Mouse (Mus musculus): ENCODE measurements at regions not wholly inside any gene's neighbourhood (a gene's known extent, or its start where the extent isn't known, plus 50 kb on each side); places are given as distances from the start of the nearest gene placed in this dataset.
"Not testable (repeated sequence)": the region's sequence is repeated elsewhere in the genome, so short reads cannot be mapped to it uniquely, and the experiment has no call there.

DNA sequence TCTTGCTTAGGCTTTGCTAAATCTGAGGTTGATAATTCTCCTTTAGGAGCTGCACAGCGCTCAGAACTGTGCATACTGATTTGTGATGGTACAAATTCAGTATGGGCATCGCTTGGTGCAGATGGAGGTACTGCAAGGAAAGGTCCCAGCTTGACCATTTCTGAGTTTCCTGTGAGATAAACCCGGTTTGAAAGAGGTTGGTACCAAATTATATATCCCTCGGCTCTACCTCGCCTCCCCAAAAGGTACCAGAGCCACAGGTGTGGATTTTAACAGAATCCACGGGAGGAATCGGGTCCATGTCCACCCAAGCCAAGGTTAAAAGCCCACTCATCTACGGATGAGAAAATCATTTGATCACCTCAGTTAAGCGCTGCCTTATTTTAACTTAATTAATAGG lies 172.5 kb upstream of the Zfp808 start:
- not testable (repeated sequence) for ATAC-seq (replicated peaks; ENCODE audit: low FRiP score, poor library complexity, severe bottlenecking)

DNA sequence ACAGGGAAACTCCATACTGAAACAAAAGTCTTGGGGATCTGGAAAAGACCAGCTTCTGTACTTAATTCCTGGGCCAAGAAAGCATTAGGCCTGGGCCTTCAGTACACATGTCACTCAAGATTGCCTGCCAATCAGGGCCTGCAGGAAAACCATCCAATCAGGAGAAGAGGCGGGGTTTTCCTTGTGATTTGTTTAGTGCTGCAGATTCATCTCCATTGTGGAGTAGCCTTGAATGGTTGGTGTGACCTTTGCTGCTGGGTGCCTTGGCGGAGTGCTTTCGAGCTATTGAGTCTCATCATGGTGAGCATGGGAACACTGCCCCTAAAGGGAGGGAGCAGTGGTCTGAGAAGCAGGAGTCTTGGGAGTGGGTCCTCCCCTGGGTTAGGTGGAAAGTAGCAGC lies 150.8 kb upstream of the Zfp808 start:
- ATAC-seq (replicated peaks; ENCODE audit: low FRiP score, poor library complexity, severe bottlenecking), result not testable (repeated sequence)

DNA sequence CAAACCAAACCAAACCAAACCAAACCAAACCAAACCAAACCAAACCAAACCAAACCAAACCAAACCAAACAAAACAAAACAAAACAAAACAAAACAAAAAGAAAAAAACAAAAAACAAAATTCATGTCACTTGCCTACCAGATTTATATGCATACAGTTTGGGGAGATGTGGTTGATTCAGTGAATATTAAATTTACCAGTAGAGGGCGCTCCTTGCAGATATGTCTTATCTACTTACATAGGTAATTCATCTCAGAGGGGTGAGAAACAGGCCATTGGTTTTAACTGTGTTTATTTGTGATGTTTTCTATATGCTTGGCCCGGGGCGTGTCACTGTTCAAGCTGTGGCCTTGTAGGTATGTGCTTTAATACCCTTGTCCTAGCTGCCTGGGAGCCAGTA lies 133.2 kb upstream of the Zfp808 start:
- ATAC-seq (replicated peaks; ENCODE audit: low FRiP score, poor library complexity, severe bottlenecking), result not testable (repeated sequence)

DNA sequence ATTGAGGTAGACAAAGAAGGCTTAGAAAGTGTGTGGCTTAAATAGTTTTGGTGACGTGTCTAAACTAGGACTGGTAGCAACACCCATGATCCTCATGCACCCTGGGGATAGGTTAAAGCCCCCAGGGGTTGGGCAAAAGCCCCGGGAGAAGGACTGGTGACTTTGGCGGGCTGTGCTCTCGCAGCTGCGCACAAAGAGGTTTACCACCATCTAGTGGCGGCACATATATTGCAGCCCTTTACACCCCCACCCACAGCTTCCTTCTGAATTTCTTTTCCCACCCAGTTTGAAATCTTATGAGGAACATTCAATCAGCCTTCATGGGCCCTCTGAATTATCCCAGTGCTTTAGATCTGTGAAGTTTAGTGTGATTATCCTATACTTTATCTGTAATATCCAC lies 130.9 kb upstream of the Zfp808 start:
- not testable (repeated sequence) for ATAC-seq (replicated peaks; ENCODE audit: low FRiP score, poor library complexity, severe bottlenecking)

DNA sequence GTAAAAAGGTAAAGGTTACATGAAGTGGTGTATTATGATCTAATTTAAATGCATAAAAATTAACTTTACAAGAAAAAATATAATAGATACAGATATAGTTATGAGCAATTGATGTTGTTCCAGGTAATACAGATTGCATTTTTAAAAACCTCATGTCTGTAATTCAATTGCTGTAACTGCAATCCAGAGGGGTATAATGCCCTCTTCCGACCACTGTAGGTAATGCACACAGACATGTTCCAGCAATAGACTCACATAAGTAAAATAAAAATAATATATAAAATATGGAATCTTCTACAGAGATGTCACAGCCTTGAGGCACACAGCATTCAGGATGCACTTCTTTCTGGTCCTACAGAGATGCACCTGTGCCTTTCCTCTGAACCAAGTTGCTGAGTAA lies 122.4 kb upstream of the Zfp808 start:
- not testable (repeated sequence) for ATAC-seq (replicated peaks; ENCODE audit: low FRiP score, poor library complexity, severe bottlenecking)

DNA sequence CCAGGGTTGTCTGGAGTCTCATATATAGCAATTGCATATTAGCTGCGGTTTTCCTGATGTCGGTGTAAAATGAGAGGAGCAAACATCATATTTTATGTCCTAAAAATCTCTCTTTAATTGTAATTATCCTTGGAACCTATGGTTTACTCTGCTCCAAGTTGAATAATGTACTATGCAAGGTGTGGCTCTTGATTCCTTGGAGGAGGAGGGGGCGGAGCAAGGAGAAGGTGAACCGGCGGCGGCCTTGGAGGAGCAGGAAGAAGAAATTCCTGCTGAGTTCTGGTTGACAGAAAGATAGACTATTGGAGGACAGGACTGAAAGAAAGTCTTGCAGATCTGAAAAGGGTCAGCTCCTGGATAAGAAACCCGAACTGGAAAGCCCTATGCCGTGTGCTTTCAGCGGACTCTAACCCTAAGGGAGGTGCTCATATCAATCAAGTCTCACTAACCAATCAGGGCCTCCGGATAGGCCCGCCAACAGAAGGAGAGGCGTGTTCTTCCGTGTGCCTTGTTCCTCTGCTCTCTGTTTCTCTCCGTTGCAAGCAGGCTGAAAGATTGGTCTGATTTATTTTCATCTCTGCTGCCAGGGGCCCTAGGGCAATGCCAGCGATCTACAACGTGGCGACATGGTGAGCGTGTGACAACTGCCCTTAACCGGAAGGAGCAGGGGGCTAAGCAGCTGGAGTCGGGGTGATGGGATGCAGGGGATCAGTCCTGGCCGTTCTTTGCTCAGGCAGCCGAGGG lies 114.1 kb upstream of the Zfp808 start:
- ATAC-seq (replicated peaks; ENCODE audit: low FRiP score, poor library complexity, severe bottlenecking), result peak; percentile 90

DNA sequence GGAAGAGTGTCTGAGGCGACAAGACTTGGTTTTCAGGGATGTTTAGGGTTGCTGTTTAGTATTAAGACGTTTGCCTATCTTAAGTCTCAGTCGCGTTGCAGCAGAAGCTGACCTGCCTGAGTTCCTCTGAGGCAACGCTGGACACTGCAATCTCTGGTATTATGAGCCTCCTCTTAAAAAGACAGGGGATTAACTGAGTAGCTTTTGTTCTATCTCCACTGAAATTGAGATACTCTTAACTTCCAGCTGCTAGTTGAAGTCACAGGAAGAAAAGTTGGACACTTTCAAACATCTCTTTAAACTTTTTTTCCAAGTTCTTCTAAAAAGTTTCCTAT lies 113.6 kb upstream of the Zfp808 start:
- ATAC-seq (replicated peaks; ENCODE audit: low FRiP score, poor library complexity, severe bottlenecking), result peak; percentile 52

DNA sequence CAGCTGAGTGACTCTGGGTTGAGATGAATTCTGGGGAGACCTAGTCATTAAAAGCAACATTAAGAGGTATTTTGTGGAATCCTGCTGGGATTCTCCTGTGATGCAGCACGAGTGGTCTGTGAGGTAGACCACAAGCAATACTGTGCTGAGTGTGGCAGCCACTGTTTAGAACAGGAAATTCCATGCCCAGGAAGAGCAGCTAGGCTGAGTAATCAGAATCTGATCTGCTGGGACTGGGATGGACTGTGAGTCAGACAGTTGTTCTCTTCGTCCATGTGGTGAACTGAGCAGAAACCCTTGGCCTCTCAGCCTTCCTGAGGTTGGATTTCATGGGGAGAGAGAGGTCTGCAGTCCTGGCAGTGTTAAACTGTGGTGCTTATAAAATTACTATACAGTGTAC lies 92.0 kb upstream of the Zfp808 start:
- not testable (repeated sequence) for ATAC-seq (replicated peaks; ENCODE audit: low FRiP score, poor library complexity, severe bottlenecking)

DNA sequence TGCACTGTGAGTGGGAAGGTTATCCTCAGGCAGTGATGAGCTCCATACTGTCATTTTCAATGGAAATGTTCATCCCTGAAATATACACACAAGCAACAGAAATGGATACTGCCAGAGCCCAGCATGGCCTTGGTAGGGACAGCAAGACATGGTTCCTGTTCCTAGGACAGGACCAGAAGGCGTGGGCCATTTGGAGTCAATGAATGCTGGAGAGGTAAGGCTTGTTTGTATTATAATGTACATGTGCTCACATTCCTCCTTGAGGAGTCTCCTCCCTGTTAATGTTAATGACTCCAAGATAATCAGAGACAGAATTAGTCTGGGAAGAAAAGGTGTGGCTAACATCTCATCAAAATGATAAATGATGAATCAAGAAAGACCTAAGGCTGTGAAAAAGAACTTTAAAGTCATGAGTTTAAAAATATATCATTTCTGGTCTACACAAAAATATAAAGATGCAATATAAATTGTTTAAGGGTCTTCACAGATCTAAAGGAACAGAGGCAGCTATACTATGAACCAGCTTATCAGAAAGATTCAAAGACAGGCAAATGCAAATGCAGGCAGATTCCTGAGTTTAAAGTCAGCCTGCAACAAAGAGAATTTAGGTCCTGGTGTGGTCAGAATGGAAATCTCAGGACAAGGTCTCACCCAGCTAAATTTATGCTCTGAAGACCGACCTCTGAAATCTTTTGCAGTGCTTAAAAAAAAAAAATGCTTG lies 51.6 kb upstream of the Zfp808 start:
- not testable (repeated sequence) for ATAC-seq (replicated peaks; ENCODE audit: low FRiP score, poor library complexity, severe bottlenecking)

DNA sequence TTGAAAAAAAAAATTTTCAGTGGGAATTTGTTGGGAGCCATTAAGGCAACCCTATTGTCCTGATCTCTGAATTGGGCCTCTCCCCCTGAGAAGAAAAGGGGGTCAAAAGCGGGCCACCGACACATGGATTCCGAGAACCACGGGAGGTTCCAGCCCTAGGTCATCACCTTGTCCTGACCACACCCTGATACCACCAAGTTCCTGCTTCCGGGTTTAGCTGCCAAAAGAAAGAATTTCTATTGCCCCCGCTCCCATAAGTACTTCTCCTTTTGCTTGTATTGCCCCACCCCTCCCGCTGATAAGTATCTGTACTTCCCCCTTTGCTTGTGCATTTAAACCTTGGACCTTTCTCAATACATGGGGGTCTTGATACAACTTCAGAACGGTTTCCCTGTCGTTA lies 50.8 kb upstream of the Zfp808 start:
- ATAC-seq (replicated peaks; ENCODE audit: low FRiP score, poor library complexity, severe bottlenecking), result not testable (repeated sequence)

All from erythroid progenitor cell, adult 5-6 weeks (primary cell).